Mouse (Mus musculus) left cerebral cortex, postnatal 14 days (tissue): ENCODE results near the gene Golph3. TPM values are rescaled to one million over a fixed set of nuclear protein-coding genes. Genes with fewer than 3 reads are reported as not detected.

Experiments
- DNase-seq, 2 experiments: peaks; one replicate each; pipeline ENCODE4 v3.0.0; 2021 to 2022; ENCODE audit warnings: low spot score in 2 of 2, mixed read lengths in 1 of 2
- intact Hi-C: fragments of 180-260 bp; cut with DNase I; formaldehyde crosslinking; loops from one replicate; pipeline ENCODE4 v1.15.1; 2025
- total RNA-seq, 2 experiments: library from RNA; stranded (reverse); gene quantifications; 2 replicates each; pipeline ENCODE4 v1.2.3; 2021

Gene Golph3
- total RNA-seq, 2 experiments from 2014 or later, result 104 TPM

DNA sequence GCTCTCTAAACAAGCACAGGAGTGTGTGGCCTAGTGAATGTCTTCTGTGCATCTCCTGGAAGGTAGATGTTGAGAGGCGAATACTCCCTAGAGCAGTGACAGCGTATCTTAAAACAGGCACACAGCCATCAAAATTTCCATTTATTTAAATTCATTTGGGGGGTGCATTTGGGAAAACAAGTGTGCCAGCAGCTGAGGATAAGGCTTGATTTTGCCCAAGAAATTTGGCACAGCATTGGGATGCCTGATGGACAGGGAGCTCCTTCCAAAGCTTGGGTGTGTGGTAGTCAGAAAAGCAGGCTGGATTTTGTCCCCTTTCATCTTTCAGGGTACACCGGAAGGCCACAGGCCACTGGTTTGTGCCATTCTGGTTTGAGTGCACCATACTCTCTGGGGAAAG, 48.8 kb downstream of the Golph3 start:
- intact Hi-C loops, result loop anchor here (2.0 to 10.0 kb wide), 2 partner anchors 395 to 425 kb away; no protein-coding TSS in a partner anchor
- no peak for DNase-seq

DNA sequence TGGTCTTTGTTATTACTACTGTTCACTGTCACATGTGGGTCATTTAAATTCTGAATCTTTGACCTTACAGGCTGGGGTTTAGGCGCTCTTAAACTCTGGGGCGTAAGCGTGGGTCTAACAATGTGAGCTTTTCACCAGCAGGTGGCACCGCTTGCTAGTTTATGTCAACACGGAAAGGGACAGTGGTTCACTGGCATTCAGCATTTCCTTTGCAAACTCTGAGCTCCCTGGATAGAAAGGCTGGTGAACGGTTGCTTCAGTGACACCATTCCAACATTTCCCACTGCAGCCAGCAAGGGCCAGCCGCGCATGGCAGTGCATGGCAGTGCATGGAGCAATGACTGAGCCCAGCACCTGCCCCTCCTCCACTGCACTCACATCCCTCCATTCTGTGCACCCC, 49.9 kb downstream of the Golph3 start:
- intact Hi-C loops, result loop anchor here (1.0 to 10.0 kb wide), 3 partner anchors 206 to 424 kb away; no protein-coding TSS in a partner anchor
- peak; percentile 77 to 83 for DNase-seq

DNA sequence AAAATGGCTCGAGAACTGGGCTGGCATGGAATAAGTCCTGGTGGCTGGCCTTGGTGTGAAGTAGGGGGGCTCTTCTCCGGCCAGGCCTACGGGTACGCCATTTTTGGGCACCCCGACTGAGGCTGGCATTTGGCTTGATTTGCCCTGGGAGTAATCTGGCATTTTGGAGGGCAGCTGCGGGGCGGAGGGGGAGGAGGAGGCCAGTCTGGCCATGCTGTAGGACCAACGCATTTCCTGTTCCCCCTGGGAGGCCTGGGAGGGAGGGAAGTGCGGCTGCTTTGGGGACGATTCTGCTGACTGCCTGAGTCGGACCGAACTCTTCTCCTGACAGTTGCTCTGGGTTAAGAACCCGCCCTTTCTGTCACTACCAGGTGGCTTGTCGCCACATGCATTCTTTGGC, 52.2 kb downstream of the Golph3 start:
- no peak for DNase-seq
- intact Hi-C loops, result loop anchor here (10.0 kb wide), 1 partner anchor 399 kb away; no protein-coding TSS in a partner anchor

DNA sequence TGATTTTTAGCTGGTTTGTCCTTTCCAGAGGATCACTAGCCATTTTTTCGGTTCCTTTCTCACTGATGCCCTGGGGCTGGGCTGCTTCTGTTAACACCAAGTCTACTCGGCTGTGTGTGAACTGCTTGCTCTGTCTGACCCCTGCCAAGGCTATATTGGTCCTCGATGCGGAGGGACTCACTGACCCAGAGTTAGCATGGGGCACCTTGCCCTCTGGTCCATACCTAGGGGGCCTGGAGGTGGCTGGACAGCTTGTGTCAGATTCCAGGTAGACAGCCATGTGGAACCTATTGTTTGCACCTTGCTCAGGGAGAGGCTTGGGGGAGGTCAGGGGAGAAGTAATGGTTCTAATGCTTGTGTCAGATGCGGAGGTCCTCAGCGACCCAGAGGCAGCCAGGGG, 52.7 kb downstream of the Golph3 start:
- DNase-seq, result no peak
- intact Hi-C loops, result loop anchor here (10.0 kb wide), 1 partner anchor 399 kb away; no protein-coding TSS in a partner anchor

DNA sequence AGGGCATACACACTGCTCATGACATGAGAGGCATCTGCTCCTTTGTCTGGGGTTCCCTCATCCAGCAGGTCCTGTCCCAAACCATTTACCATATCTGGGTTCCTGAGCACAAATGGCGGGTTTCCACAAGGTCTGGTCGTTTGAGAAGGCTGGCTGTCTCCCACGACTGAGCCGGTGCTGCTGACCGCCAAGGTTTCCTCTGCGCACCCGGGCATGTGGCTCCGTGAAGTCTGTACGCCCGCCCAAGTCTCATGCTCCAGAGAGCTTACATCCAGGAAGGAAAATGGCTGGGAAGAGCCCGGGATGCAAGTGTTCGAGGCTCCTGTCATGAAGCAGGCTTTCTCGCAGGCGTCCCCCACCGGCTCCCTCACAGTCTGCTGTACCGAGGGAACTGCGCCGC, 53.7 kb downstream of the Golph3 start:
- intact Hi-C loops, result loop anchor here (10.0 kb wide), 1 partner anchor 400 kb away; no protein-coding TSS in a partner anchor
- DNase-seq, result no peak

DNA sequence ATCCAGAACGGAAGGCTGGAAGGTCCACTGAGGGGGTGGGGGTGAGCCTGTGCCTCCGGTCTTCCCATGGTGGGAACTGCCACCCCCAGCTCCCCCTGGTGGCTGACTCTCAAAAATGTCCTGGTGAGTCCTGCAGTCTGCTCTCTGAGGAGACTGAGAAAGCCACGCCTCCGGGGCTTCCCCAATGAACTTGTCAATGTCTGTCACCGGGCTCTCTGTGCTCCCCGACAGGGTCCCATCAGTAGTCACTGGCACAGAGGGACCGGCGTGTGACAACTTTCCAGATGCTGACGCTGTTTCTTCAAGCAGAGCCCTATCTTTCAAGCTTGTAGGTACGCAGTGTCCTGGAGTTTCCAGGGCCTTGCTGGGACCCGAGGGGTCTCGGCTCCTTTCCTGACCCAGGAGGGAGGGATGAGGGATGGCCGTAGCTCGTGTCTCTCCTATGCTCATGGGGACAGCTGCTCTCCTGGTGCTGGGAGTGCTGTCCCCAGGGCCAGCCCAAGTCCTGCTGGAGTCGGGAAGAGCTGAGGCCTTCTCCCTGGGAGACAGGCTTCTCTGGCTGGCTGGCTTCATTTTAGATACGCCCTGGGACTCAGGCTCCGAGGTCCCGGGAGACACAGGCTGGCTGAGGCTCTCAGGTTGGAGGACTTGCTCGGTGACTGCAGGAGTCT, 54.5 kb downstream of the Golph3 start:
- intact Hi-C loops, result loop anchor here (10.0 kb wide), 1 partner anchor 401 kb away; no protein-coding TSS in a partner anchor
- peak; percentile 72 to 74 for DNase-seq

DNA sequence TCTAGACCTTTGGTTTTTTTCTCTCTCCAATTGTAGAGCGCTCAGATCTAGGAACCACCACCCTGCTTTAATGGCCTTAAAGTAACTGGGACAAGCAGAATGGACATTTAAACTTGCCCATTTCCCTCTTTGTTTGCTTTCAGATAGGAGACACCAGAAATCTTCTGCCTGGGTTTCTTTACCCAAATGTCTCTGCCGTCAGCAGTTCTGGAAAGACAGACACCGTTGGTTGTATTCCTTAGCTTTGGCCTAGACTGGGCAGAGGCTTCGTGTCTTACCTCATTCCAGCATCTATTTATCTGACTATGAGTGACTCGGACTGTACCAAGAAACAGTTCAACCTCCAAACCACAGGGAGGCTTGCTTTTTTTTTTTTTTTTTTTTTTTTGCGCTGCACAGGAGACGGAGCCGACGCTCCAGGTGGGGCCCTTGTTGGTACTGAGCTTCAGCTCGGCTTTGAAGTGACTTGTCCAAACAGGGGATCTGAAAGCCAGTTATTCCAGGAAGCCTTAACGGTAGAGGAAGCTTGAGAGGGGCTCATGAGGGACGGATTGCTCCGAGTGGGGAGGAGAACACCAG, 55.3 kb downstream of the Golph3 start:
- no peak for DNase-seq
- intact Hi-C loops, result loop anchor here (10.0 kb wide), 1 partner anchor 402 kb away; no protein-coding TSS in a partner anchor

DNA sequence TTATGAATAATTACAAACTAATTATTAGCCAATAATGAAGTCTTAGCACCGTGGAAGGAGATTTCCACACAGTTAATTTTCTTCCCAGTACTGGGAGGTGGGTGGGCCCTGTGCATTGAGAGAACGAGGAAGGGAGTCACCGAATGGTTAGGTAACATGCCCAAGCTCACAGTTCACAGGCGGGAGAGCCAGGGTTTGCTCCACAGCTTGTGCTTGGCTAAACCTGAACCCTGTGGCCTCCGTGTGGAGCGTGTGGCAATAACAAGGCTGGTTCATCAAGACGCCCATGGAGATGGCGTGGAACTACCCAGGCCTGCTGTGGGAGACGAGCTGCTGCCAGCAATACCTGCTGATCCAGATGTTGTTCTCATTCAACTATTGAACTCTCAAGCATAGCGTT, 56.5 kb downstream of the Golph3 start:
- intact Hi-C loops, result loop anchor here (10.0 kb wide), 1 partner anchor 403 kb away; no protein-coding TSS in a partner anchor
- DNase-seq, result no peak

DNA sequence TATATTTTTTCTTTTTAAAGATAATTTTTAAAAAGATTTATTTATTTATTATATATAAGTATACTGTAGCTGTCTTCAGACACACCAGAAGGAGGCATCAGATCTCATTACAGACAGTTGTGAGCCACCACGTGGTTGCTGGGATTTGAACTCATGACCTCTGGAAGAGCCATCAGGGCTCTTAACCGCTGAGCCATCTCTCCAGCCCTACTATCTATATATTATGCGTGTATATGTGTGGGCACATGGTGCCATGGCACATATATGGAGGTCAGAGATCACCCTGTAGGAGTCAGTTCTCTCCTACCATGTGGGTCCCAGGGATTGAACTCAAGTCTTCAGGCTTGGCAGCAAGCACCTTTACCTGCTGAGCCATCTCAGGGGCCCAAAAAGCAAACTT, 58.8 kb downstream of the Golph3 start:
- intact Hi-C loops, result no loop called here

DNA sequence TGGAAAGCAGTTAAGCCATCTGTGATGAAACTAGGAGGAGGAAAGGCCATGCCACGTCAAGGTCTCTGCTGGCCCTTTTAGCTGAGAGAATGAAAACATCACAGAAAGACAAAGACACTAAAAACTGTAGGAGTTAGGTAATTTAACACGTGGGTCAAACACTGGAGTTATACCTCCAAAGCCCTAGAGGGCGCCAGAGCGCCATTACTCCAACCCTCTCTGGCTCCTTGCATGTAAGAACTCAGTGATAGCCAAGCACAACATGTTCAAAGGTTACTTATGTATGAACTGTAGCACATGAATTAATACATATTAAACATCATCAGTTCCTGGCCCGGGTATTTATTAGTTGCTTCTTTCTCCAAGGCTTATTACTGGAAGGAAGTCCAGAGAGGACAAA, 59.3 kb downstream of the Golph3 start:
- intact Hi-C loops, result no loop called here
- no peak for DNase-seq

More for the DNA sequence above, 58.8 kb downstream of the Golph3 start:
- DNase-seq, result no peak

DNA sequence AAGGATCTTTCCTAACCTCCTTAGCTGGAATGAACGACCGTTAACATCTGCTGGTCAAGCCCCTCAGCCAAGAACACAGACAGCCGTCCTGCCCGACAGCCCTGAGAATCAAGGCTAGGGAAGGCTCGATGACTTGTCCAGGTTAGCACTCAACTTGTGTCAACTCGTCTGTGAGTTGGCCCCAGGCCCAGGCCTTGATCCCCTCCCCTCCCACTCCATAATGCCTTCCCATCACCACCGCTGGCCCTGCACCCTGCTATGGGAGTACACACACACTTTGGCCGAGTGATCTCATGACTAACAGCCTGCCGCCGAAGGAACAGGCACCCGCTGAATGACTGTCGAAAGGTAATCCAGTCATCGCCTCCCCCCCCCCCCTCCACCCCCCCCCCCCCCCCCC, 63.4 kb downstream of the Golph3 start:
- DNase-seq, result no peak
- intact Hi-C loops, result no loop called here

DNA sequence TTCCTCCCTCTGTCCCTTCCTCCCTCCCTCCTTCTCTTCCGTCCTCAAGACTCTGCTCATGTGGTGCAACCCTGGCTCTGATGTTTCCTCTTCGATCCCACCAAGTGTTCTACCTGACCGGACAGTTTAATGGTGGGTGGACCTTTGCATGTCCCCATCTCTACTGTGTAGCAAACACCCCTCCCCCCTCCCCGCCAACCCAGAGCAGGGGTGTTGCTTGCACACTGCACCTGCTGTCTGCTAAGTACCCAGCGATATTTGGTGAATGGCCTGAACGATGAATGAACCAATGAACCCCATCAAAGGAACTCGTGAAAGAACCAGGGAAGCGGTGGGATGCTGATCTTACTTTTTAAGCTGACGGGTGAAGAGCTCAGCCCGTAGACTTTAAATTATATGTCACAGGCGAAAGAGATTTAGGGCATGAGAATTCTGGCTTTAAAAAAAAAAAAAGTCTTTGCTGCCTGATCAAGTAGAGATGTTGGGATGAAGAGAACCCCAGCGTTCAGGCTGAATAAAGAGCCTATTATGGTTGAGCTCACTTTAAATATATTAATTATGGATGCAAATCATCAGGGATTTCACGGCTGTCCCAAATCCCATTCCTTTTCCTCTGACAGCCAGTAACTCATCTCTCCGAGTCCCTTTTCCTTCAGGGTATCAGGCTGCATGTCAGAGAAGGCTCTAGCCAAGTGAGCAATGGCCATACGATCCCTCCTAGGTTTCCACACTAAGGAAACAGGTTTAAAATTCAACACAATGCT, 67.7 kb downstream of the Golph3 start:
- intact Hi-C loops, result no loop called here
- DNase-seq, result no peak

DNA sequence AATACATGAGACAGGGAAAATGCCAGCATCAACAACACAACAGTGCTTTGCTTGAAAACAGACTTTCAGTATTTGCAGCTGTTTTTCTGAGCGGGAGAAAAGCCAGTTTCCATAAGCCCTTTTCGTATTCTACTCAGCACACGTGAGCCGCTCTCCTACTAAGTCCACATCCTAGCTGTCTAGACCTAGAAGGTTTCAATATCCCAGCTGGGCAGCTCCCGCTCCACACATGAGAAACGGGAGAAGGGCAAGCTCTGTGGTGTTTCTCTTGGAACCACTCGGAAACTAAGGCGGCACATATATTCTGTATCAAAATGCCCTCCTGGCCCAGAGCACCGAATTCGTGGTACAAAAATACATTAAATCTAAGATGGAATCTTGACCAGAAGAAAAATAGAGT, 73.5 kb downstream of the Golph3 start:
- no peak for DNase-seq
- intact Hi-C loops, result no loop called here

DNA sequence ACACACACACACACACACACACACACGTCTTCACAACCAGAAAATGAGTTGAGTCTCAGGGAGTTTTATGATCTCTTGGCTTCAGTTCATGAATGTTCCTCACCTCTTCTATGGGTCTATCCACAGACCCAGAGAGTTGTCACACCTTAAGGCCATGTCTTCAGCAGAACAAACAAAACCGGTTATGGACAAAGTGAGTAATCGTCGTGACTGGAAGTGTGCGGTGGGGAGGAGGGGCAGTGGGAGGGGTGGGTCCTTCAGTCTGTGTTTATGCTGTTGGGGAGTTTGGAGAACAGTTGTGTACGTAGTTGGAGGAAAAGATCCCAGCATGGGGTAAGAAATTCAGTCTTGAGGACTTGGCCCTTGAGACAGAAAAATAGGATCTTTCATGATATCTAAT, 75.8 kb downstream of the Golph3 start:
- intact Hi-C loops, result no loop called here
- DNase-seq, result no peak

Other genes starting within 250 kb of the Golph3 start
- 100 to 1,000 TPM; 347 to 349 TPM for gene Zfr, start 203.6 kb upstream of the Golph3 start, total RNA-seq
- gene Mtmr12, start 116.4 kb upstream of the Golph3 start, total RNA-seq, result 10 to 100 TPM; 20.4 to 31.3 TPM
- 1 to 10 TPM in 1 of 2 experiments, under 1 TPM in 1; 0.85 to 1.2 TPM for gene 1810049J17Rik, start 449 bp downstream of the Golph3 start, total RNA-seq